Mouse (Mus musculus) kidney, postnatal 10 days (tissue): ENCODE measurements at regions not wholly inside any gene's neighbourhood (a gene's known extent, or its start where the extent isn't known, plus 50 kb on each side); places are given as distances from the start of the nearest gene placed in this dataset.

Experiments used
- DNase-seq: peaks from one replicate; pipeline ENCODE4 v3.0.0; 2021; ENCODE audit warnings: mixed read lengths

DNA sequence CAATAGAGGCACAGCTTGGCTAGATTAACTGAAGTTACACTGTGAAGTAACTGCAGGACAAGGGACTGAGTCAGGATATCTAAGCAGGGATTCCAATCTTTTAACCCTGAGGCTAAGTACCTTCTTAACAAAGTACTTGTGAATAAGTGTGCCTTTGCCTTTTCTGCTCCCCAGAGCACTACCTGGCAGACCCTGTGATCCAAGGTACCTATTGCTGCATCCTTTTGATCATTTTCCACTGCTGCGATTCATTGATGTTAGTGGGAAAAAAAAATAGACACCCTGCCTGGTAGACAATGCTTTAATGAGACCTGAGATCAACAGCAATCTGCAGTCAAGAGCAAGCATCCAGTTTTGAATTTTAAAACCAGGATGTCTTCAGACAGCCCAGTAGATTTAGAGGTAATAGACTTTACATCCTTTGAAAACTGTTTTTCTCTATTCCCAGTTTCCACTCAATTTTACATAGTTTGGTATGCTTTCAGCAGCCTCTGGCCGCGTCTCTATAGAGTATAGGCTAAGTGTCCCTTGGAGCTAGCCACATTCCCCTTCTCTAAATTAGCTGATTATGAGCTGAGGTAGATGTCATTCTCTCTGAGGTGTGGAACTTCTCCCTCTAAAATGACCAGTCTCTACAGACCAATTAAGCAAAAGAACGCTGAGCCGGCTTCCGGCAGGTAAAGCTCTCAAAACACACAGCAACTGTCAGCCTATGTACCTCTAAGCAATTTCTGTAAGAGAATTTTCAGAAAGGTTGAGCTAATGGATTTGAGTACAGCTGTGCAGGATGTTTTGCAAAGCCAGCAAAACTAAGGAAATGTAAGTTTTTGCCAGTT is 653.0 kb upstream of the G6pd2 start:
- DNase-seq: no peak

DNA sequence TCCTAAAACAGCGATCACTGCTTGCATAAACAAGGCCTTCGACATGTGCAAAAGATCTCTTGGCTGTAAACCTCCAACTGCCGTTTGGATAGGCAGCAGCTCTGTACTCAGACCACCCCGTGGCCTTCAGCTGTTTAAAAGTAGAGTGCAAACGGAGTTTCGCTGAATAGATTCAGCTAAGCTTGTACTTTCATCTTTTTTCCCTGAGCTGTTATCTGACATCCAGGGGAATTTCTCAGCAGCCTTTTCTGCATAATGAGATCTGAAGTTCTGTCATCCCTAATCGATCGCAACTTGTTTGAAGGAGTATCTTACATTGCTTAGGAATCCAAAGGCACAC is 652.4 kb upstream of the G6pd2 start:
- DNase-seq: peak; percentile 21
